Mouse (Mus musculus) liver, adult 2 months (tissue): Measurements from ENCODE around the gene Tmem198b. TPM values are rescaled to one million over a fixed set of nuclear protein-coding genes. Genes with fewer than 3 reads are reported as not detected.

Experiments
- DNase-seq: peaks from one replicate; pipeline ENCODE4 v3.0.0-alpha.2; 2011; ENCODE audit warnings: low read depth, low spot score; ENCODE audit errors: extremely low read depth
- H3K27ac ChIP-seq: fragments of 200-500 bp; replicated peaks from 2 replicates; pipeline ENCODE4 v1.5.1; 2012; ENCODE audit warnings: low read depth, mild to moderate bottlenecking, control low read depth, inconsistent platforms, low read length; ENCODE audit not compliant: insufficient read depth
- H3K27me3 ChIP-seq: fragments of 200-500 bp; 2 replicates; pipeline ENCODE4 v1.6.1; 2012; ENCODE audit warnings: mild to moderate bottlenecking, moderate library complexity, low read length, inconsistent platforms; ENCODE audit not compliant: control insufficient read depth, insufficient read depth
- H3K36me3 ChIP-seq: fragments of 200-500 bp; 2 replicates; pipeline ENCODE4 v1.6.1; 2012; ENCODE audit warnings: low read length, inconsistent platforms; ENCODE audit not compliant: control insufficient read depth, insufficient read depth
- H3K4me1 ChIP-seq: fragments of 200-500 bp; 2 replicates; pipeline ENCODE4 v1.6.1; 2011; ENCODE audit warnings: low read length; ENCODE audit not compliant: control insufficient read depth, insufficient read depth
- H3K4me3 ChIP-seq: fragments of 200-500 bp; 2 replicates; pipeline ENCODE4 v1.5.1; 2011; ENCODE audit warnings: low read depth, mild to moderate bottlenecking, control low read depth, low read length, moderate library complexity; ENCODE audit not compliant: insufficient read depth
- H3K79me2 ChIP-seq: fragments of 200-500 bp; 2 replicates; pipeline ENCODE4 v1.6.1; 2012; ENCODE audit warnings: inconsistent platforms, mild to moderate bottlenecking, low read length, moderate library complexity; ENCODE audit not compliant: control insufficient read depth, insufficient read depth
- H3K9ac ChIP-seq: fragments of 200-500 bp; 2 replicates; pipeline ENCODE4 v1.6.1; 2012; ENCODE audit warnings: low read depth, mild to moderate bottlenecking, control low read depth, inconsistent platforms, low read length
- CTCF ChIP-seq: fragments of 200-500 bp; IDR thresholded peaks from 2 replicates; pipeline ENCODE4 v1.5.1; 2011; ENCODE audit warnings: low read depth, low read length, control low read depth
- POLR2A ChIP-seq: fragments of 200-500 bp; IDR thresholded peaks from 2 replicates; pipeline ENCODE4 v1.6.1; 2011; ENCODE audit warnings: low read length, control low read depth; ENCODE audit not compliant: insufficient read depth; ENCODE audit errors: extremely low read depth
- WGBS: fragments of 180-500 bp; shearing (Covaris S2); methylation state at CpG from one replicate; pipeline ENCODE4 v1.1.7; 2018; 5-methylcytosine and 5-hydroxymethylcytosine counted together
- polyA plus RNA-seq: library from polyadenylated mRNA; depleted of rRNA; stranded (reverse); fragments of >200 nt; gene quantifications from 2 replicates; pipeline ENCODE4 v1.2.3, GENCODE M21; 2012
- total RNA-seq: library from RNA; depleted of rRNA; stranded (reverse); fragments of >200 nt; gene quantifications from 2 replicates; pipeline ENCODE4 v1.2.3, GENCODE M21; 2014

Tmem198b gene
- total and polyA plus RNA-seq, 2 experiments: 1.3 to 5.7 TPM

- no peak for DNase-seq
- Histone ChIP-seq H3K27ac (no peak overlapping the region), H3K9ac (no peak overlapping the region), H3K27me3 (no peaks in the 10 kb centered on the region), H3K79me2 (no peaks in the 10 kb centered on the region), H3K4me1 (no peaks in the 10 kb centered on the region), H3K4me3 (no peak overlapping the region), H3K36me3 (peaks cover 31% of the 10 kb centered on the region)
- TF ChIP-seq CTCF: no peak
- TF ChIP-seq POLR2A: no peak
- WGBS: 83% methylated on average over 8 of the region's 8 CpGs
These were observed 5.5 kb downstream of the Tmem198b start for GRCm38 (mm10) chr10:128798676-128799075.

- Histone ChIP-seq H3K27me3 (no peaks in the 10 kb centered on the region), H3K27ac (no peak overlapping the region), H3K9ac (no peak overlapping the region), H3K79me2 (peaks cover 2% of the 10 kb centered on the region; the same call in 1 of the 2 replicates), H3K36me3 (peaks cover 31% of the 10 kb centered on the region), H3K4me3 (no peak overlapping the region), H3K4me1 (peaks cover 11% of the 10 kb centered on the region)
- TF ChIP-seq CTCF: no peak
- TF ChIP-seq POLR2A: no peak
- no peak for DNase-seq
- WGBS: 91% methylated on average over 3 of the region's 3 CpGs
These were observed 8.6 kb downstream of the Tmem198b start for GRCm38 (mm10) chr10:128795581-128795980.

GRCm38 (mm10) chr10:128794391-128794790 is 9.8 kb downstream of the Tmem198b start:
- DNase-seq: no peak
- TF ChIP-seq POLR2A (no peak), CTCF (no peak)
- H3K27ac ChIP-seq: no peak overlapping the region
- WGBS: 79% methylated on average over 5 of the region's 5 CpGs
- peaks cover 2% of the 10 kb centered on the region; the same call in 1 of the 2 replicates for H3K79me2 ChIP-seq
- H3K4me1 ChIP-seq: peaks cover 13% of the 10 kb centered on the region
- H3K9ac ChIP-seq: no peak overlapping the region
- H3K27me3 ChIP-seq: no peaks in the 10 kb centered on the region
- peaks cover 27% of the 10 kb centered on the region for H3K36me3 ChIP-seq
- H3K4me3 ChIP-seq: no peak overlapping the region

GRCm38 (mm10) chr10:128793258-128793657 is 10.9 kb downstream of the Tmem198b start:
- H3K4me3 ChIP-seq: no peak overlapping the region
- no peak overlapping the region for H3K27ac ChIP-seq
- no peak for DNase-seq
- H3K9ac ChIP-seq: no peak overlapping the region
- no peak for TF ChIP-seq POLR2A
- no peak for TF ChIP-seq CTCF
- peaks cover 13% of the 10 kb centered on the region for H3K4me1 ChIP-seq
- H3K36me3 ChIP-seq: peaks cover 21% of the 10 kb centered on the region; the same call in 1 of the 2 replicates
- H3K27me3 ChIP-seq: no peaks in the 10 kb centered on the region
- 79% methylated on average over 1 of the region's 1 CpGs for WGBS
- peaks cover 2% of the 10 kb centered on the region; the same call in 1 of the 2 replicates for H3K79me2 ChIP-seq

- TF ChIP-seq CTCF: peak; percentile 22; the same call in 1 of the 2 replicates
- TF ChIP-seq POLR2A: no peak
- Histone ChIP-seq H3K27me3 (no peaks in the 10 kb centered on the region), H3K4me1 (peaks cover 13% of the 10 kb centered on the region), H3K36me3 (peaks cover 14% of the 10 kb centered on the region; the same call in 1 of the 2 replicates), H3K9ac (no peak overlapping the region), H3K4me3 (no peak overlapping the region), H3K79me2 (peaks cover 2% of the 10 kb centered on the region; the same call in 1 of the 2 replicates), H3K27ac (no peak overlapping the region)
- peak; percentile 30 for DNase-seq
These were observed 12.1 kb downstream of the Tmem198b start for GRCm38 (mm10) chr10:128792041-128792440.

- TF ChIP-seq POLR2A (peak; percentile 37; the same call in 1 of the 2 replicates), CTCF (no peak)
- Histone ChIP-seq H3K79me2 (peaks cover 2% of the 10 kb centered on the region; the same call in 1 of the 2 replicates), H3K4me1 (peaks cover 13% of the 10 kb centered on the region), H3K27me3 (no peaks in the 10 kb centered on the region), H3K27ac (peak within 1 kb of the TSS; percentile 88), H3K9ac (peak within 1 kb of the TSS; percentile 70), H3K4me3 (peak within 1 kb of the TSS; percentile 53), H3K36me3 (peaks cover 8% of the 10 kb centered on the region; the same call in 1 of the 2 replicates)
- DNase-seq: peak; percentile 90
- whole genome bisulfite sequencing: 21% methylated on average over 7 of the region's 7 CpGs
These were observed 13.6 kb downstream of the Tmem198b start, which contains the start of gene Mmp19 for GRCm38 (mm10) chr10:128790398-128791124. Gene Mmp19, plus strand, starts transcription at chr10:128790910.
